Mouse (Mus musculus) granulocyte monocyte progenitor cell, adult 5-6 weeks (primary cell): ENCODE results near the gene Gpr68. TPM values are rescaled to one million over a fixed set of nuclear protein-coding genes. Genes with fewer than 3 reads are reported as not detected.

Source experiments
- ATAC-seq: replicated peaks from 2 replicates; pipeline ENCODE4 v1.8.0; 2016; ENCODE audit warnings: mild to moderate bottlenecking, moderate TSS enrichment, inconsistent platforms; ENCODE audit not compliant: poor library complexity, severe bottlenecking
- total RNA-seq, 2 experiments: library from RNA; stranded (forward) in 1 of 2; stranded (reverse) in 1 of 2; fragments of 200-712, 200-1000 nt in 1 of 2; fragments of >200 nt in 1 of 2; fragmentation: Nextera tagmentation in 1 of 2; gene quantifications; 2 replicates each; pipeline ENCODE4 v1.2.3; 2014 to 2017

Gpr68 gene
- 0.23 and 1.6 TPM in 2 replicates for total RNA-seq (2014; fragmentation: Nextera tagmentation)
- 0.47 TPM in 1 of 2 replicates, not detected in the other for total RNA-seq (2017)

- ATAC-seq = peak; percentile 57
These were observed at the start of gene Gpr68 for GRCm38 (mm10) chr12:100907598-100908297. Gene Gpr68 (minus strand): TSS chr12:100908198.

DNA sequence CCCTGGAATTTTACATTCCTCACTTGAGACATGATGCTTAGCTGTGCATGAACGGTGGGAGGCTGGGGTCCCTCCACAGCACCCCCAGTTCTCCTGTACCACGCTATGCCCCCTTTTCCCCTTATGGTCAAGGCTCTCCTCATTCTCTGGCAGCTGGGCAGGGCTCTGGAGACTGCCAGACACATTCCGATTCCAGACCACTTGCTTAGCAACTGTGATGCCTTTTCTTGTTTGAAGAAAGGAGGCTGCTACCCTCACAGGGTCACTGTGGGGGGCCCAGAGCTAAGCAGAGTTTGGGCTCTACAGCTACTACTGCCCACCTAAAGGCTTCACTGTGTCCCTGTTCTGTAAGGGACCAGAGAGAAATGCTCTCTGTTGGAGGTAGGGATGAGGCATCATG, 49.3 kb upstream of the Gpr68 start:
- ATAC-seq = no peak

DNA sequence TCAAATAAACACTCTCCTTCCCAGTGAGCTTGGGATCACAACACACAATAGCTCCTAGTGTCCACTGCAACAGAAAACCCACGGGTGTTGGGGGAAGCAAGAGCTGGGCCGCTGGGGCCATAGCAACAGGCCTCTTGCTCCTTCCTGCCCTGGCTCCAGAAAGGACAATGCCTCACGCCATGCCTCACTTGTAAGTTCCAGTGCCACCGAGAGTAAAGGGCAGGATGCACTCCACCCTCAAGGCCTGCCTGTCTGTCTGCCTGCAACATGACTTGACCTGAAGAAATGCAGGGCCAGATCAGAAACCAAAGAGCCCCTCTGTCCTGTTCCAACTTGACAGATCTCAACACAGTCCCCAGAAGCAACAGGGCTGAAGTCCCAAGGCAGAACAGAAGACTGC, 48.8 kb upstream of the Gpr68 start:
- ATAC-seq = no peak

DNA sequence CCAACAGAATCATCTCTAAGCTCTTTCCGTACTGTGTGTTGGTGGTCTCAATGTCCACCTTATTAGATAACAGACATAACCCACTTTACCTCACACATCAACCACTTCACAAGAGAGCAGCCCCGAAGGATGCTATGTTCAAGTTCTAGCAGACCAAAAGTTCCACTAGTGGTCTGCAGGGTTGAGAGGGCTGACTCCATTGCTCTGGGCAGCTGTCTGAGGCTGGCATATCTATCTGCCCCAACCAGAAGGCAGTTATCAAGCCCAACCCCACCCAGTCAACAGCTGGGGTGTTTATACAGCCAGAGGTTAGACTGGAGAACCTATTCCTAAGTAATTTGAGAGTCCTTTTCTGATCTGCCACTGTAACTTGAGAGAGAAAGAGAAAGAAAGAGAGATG, 48.0 kb upstream of the Gpr68 start:
- ATAC-seq = no peak

DNA sequence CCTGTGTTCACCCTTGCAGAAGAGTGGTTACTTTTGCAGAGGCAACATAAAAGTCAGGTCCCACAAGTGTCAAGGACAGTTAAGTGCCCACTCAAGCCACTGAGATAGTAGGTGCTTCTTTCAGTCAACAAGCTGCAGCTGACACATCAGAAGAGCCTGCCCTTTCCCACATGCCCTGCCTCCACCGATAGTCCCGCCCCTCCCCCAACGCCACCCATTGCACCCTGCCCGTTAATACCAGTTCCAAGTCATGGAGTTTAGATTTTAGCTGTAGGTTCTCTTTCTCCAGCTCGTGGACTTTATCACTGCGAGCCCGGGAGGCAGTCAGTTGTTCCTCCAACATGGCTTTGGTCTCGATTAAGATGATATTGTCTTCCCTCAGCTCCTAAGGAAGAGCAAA, 45.9 kb upstream of the Gpr68 start:
- no peak for ATAC-seq

DNA sequence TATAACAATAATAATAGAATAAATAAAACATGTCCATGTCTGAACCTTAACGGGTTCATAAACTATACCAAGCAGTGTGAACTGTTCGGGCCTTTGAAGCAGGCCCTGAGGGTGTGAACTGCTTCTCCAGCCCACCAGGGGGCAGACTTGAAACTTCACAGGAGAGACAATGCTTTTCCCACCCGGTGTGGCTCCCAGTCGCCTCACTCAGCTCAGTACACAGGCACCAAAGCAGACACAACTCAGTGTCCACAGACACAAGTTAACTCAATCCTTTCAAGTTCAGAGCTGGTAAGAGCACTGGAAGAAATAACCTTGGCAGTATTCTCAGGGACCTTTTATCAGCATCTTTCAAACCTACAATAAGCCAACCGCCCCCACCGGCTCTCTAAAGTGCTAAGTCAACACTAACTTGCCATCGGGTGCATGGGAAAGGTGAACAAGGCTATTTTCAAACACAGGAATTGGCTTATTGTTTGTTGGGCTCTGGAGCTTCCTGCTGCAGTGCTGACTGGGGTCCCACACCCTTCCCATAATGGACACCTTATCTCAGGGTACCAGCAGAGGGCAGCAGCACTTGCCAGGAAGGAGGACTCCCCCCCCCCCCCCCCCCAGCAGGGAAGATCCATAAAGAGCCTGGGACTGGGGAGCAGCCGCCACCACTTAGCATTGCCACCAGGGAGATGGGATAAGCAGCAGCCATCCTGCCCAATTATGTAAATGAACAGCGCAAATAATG, 44.4 kb upstream of the Gpr68 start:
- peak; percentile 86 for ATAC-seq

DNA sequence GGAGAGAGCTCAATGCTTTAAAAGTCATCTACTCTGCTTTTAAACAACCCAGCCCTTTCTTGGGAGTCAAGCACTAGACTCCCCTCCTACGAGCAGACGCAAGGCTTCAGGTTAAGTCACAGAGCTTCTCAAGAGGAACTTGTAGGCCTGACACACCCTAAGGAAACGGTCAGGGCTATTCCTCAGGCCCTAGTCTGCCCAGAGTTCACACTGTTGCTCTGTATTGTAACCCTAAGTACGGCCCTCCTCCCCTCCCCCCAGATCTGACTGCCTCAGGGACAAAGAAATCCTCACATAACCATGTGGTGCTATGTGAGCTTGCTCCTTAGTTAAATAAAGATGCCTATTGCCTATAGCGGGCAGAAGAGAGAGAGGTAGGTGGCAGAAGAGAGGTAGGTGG, 41.1 kb upstream of the Gpr68 start:
- no peak for ATAC-seq

DNA sequence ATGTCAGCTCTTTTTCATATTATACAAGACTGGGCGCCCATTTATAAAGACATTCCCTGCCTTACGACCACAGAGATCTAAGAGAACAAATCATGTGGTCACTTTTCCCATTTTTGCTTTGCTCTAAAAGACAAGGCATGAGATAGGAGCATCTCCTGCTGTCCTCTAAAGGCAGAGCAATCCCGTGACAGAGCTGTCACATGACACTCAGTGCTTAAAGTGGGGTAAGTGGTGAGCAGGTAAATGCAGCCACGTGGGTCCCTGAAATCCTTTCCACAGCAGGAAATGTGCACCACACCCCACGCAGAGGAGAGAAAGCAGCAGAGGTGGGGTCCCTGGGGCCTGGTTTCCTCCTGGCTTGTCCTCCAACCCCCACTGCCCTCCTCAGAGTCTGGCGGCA, 40.0 kb upstream of the Gpr68 start:
- no peak for ATAC-seq

GRCm38 (mm10) chr12:100945948-100946347, 38.0 kb upstream of the Gpr68 start:
- no peak for ATAC-seq

- ATAC-seq = no peak
These were observed 37.5 kb upstream of the Gpr68 start for GRCm38 (mm10) chr12:100945501-100945900.

DNA sequence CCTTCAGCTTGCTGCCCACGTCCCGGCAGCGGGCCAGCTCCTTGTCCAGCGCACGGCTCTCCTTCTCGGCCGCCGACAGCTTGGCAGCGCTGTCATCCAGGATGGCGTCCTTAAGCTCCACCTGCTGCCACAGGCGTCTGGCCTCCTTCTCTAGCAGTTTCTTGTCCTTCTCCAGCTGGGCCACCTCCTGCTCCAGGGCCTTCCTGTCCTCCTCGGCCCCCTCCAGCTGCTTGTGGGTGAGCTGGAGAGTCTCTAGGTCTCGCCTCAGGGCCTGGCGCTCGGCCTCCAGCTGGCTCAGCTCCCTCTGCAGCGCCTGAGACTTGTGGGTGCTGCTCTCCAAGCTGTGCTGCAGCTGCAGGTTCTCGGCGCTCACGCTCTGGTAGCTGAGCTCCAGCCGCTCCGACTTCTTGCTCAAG, 36.9 kb upstream of the Gpr68 start:
- no peak for ATAC-seq

DNA sequence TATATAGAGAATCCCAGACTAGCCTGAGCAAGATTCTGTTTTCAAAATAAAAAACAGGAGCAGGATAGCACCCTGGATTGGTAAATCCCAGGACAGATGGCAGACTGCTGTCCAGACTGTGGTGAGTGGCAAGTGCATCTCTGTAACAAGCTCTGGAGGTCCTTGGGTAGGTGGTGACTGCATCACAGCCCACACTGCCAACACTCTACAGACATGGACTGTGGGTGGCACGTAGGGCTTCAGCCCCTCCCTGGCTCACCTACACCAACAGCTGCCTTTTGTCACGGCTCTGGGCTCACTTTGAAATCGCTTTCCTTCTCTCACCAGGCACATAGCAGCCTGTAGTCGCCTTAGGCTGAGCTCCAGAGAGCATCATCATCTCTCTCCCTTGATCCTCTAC, 35.1 kb upstream of the Gpr68 start:
- ATAC-seq = no peak

GRCm38 (mm10) chr12:100941361-100941760, 33.4 kb upstream of the Gpr68 start:
- ATAC-seq = no peak

GRCm38 (mm10) chr12:100937441-100938360, 29.7 kb upstream of the Gpr68 start:
- ATAC-seq = 0 out of 2 replicates have a peak, but pooled peaks have one; percentile 15

DNA sequence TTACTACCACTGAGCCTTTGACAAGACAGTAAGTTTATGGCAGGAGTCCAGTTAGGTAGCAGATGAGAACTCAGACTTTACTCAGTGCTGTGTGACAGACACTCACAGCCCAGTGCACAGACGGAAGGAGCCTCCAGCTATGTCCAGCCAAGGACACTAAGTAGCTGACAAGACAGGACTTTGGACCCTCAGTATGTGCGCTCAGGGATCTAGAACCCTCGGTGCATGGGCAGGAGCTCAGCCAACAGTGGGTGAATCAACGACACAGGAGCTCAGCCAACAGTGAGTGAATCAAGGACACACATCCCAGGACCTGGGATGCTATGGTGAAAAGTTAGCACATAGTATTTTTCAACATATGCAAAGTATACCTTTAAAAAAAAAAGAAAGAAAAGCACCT, 28.7 kb upstream of the Gpr68 start:
- no peak for ATAC-seq

- ATAC-seq = peak; percentile 84
These were observed 28.1 kb upstream of the Gpr68 start for GRCm38 (mm10) chr12:100936116-100936515.

DNA sequence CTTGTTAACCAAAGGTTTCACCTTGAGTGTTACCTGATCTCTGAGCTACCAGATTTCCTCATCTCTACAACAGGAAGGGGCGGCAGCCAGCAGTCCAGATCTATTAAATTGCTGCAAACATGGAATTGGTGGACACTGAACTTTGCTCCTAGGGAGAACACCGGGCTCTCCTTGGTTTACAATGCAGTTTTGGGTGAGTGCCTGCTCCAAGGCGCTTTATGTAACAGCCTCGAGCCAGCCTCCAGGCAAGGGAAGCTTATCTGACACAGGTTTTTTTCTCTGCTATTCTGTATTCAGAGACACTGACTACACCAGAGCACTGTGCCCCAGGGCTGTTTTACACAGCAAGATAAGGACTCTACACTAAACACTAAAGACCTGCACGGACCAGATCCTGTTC, 26.8 kb upstream of the Gpr68 start:
- no peak for ATAC-seq

- no peak for ATAC-seq
These were observed 23.7 kb upstream of the Gpr68 start for GRCm38 (mm10) chr12:100931653-100932052.

GRCm38 (mm10) chr12:100928286-100928685, 20.3 kb upstream of the Gpr68 start:
- ATAC-seq = no peak
